Mouse (Mus musculus): ENCODE measurements around the gene Casc1.

DNA sequence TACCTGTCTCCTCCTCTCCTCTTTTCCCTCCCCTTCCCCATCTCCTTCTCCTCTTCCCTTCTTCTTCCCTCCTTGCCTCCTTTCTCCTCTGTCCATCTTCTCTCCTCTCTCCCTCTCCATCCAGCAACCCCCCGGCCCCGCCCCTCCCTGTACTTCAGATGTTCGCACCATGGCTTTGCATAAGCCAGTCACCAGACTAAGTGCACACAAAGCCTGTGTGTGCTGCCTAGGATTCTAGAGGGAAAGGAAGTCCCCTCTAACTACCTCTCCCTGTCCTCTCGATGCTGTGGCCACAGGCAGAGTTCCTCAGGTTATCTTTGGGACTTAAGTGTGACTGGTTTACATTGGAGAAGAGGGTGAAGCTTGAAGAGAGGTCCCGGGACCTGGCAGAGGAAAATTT lies 50.2 kb downstream of the Casc1 start:
- no peak for TF ChIP-seq CTCF (IDR thresholded peaks at IDR 0.05; ENCODE audit: borderline replicate concordance, insufficient read depth, low read depth, low read length)
- no peak for TF ChIP-seq POLR2A (IDR thresholded peaks at IDR 0.05; ENCODE audit: borderline replicate concordance, insufficient read depth, low read length)
